Mouse (Mus musculus) bone marrow macrophage, adult 2 months (primary cell): Measurements from ENCODE around the gene Mapk9.

Experiments used
- CTCF ChIP-seq: IDR thresholded peaks from 2 replicates; pipeline ENCODE4 v1.5.1; 2012; ENCODE audit warnings: low read depth, mild to moderate bottlenecking, low read length, moderate library complexity
- POLR2A ChIP-seq: IDR thresholded peaks from 2 replicates; pipeline ENCODE4 v1.6.1; 2012; ENCODE audit warnings: mild to moderate bottlenecking, low read depth, low read length, borderline replicate concordance

DNA sequence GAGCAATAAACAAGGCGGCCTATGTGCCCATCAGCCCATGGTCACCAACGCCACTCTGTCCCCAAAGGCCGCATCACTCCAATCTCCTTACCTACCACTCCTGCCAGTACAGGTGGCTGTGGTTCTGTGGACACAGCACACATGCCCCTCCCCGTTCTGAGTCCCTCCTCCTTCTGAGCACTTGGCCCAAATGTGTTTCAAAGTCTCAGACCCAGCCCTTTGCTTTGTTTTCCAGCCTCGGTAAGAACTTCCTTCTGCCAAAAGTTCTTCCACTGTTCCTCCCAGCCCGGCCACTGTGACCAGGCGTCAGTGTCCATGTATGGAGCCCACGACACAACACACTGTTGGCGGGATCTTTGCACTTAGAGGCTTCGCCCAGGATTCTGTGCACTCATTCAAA lies 2.2 kb upstream of the Mapk9 start:
- no peak for TF ChIP-seq CTCF
- no peak for TF ChIP-seq POLR2A
